Mouse (Mus musculus) kidney, adult 2 months (tissue): ENCODE results near the gene Adcy5.

Experiments used
- CTCF ChIP-seq: fragments of 200-500 bp; conservative IDR thresholded peaks from 2 replicates; pipeline ENCODE4 v1.5.1; 2011; ENCODE audit warnings: low read depth, mild to moderate bottlenecking, control low read depth, low read length, moderate library complexity, mixed read lengths; ENCODE audit not compliant: insufficient read depth, insufficient read length
- POLR2A ChIP-seq: fragments of 200-500 bp; IDR thresholded peaks from one replicate; pipeline ENCODE4 v1.6.1; 2011; ENCODE audit warnings: low read depth, low read length, control low read depth

DNA sequence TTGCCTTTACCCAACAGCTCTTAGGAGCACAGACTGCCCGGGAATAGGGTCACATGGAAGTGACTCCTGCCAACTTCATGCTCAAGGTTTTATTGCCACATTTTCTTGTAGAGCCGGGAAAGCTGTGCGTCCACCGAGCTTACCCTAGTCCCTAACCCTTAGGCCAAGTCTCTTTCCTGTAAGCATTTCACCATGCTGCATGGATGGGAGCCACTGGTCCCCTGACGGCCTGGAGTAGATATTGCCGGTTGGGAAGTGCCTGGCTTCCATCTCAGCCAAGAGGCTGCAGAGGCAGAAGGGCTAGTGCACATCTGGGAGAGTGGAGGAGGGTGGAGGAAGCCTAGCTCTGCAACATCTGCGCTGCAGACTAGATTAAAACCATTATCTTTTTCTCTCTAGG lies 14.8 kb downstream of the Adcy5 start:
- no peak for TF ChIP-seq CTCF
- no peak for TF ChIP-seq POLR2A
